Mouse (Mus musculus): ENCODE measurements around the gene Gm29094.

The Gm29094 gene

GRCm38 (mm10) chr9:89256556-89257335 is 57.6 kb downstream of the Gm29094 start:
- peak; percentile 89 for DNase-seq

GRCm38 (mm10) chr9:89263968-89264367 is 64.8 kb downstream of the Gm29094 start:
- peak; percentile 78 for DNase-seq

- peak; percentile 61 for DNase-seq
Measured at GRCm38 (mm10) chr9:89264571-89264970, 65.4 kb downstream of the Gm29094 start.
